Mouse (Mus musculus): ENCODE measurements around the gene Bex2. TPM values are rescaled to one million over a fixed set of nuclear protein-coding genes. Genes with fewer than 3 reads are reported as not detected.

Gene Bex2
- 690 and 793 TPM in 2 replicates for polyA plus RNA-seq (2021; fragmentation: Nextera tagmentation)
- long read RNA-seq, experiment 1, transcript Bex2-201 (3 exons, 903 nt) = major isoform, 130 of 135 reads
- long read RNA-seq, experiment 1, partial matches to known transcripts = 4 of 135 reads
- long read RNA-seq, experiment 1, other reads (novel, unspliced or antisense) = 1 of 135 reads
- long read RNA-seq, experiment 2, transcript Bex2-201 (3 exons, 903 nt) = major isoform, 496 of 569 reads
- long read RNA-seq, experiment 2, partial matches to known transcripts = 70 of 569 reads
- long read RNA-seq, experiment 2, other reads (novel, unspliced or antisense) = 3 of 569 reads

GRCm38 (mm10) chrX:136068020-136068419 is at the start of gene Bex2:
TSS of gene Bex2 (minus strand) at chrX:136068236.

GRCm38 (mm10) chrX:136085155-136085554 is 17.1 kb upstream of the Bex2 start, which contains the start of gene Nxf3:
TSS of gene Nxf3 (minus strand) at chrX:136085255.

GRCm38 (mm10) chrX:136032799-136033763 is 35.0 kb downstream of the Bex2 start, which contains the start of gene Arxes1:
TSS of gene Arxes1 (plus strand) at chrX:136033367.

Other genes starting within 250 kb of the Bex2 start
- gene Gprasp2, start 229.2 kb downstream of the Bex2 start, polyA plus RNA-seq (2021; fragmentation: Nextera tagmentation) = 39.0 and 51.3 TPM in 2 replicates
- 65.2 and 69.8 TPM in 2 replicates for gene Arxes2, start 74.4 kb downstream of the Bex2 start, polyA plus RNA-seq (2021; fragmentation: Nextera tagmentation)
- 21.0 and 26.9 TPM in 2 replicates for gene Arxes1, start 34.9 kb downstream of the Bex2 start, polyA plus RNA-seq (2021; fragmentation: Nextera tagmentation)
- not detected in 2 replicates for gene Nxf3, start 17.0 kb upstream of the Bex2 start, polyA plus RNA-seq (2021; fragmentation: Nextera tagmentation)
- 40.1 and 44.5 TPM in 2 replicates for gene Bex4, start 70.8 kb upstream of the Bex2 start, polyA plus RNA-seq (2021; fragmentation: Nextera tagmentation)
- gene Tceal8, start 104.1 kb upstream of the Bex2 start, polyA plus RNA-seq (2021; fragmentation: Nextera tagmentation) = 75.2 and 80.9 TPM in 2 replicates
- 62.1 and 111 TPM in 2 replicates for gene Tceal5, start 135.6 kb upstream of the Bex2 start, polyA plus RNA-seq (2021; fragmentation: Nextera tagmentation)
- gene Tceal7, start 146.5 kb upstream of the Bex2 start, polyA plus RNA-seq (2021; fragmentation: Nextera tagmentation) = 3.1 and 4.2 TPM in 2 replicates
- gene Bex1, start 147.3 kb upstream of the Bex2 start, polyA plus RNA-seq (2021; fragmentation: Nextera tagmentation) = 157 and 170 TPM in 2 replicates
- 202 and 229 TPM in 2 replicates for gene Tceal9, start 176.8 kb upstream of the Bex2 start, polyA plus RNA-seq (2021; fragmentation: Nextera tagmentation)
- 608 and 622 TPM in 2 replicates for gene Bex3, start 202.0 kb upstream of the Bex2 start, polyA plus RNA-seq (2021; fragmentation: Nextera tagmentation)

Data from left cerebral cortex, adult 6 months (tissue).